Mouse (Mus musculus): ENCODE data around the gene Itgb3.
"Not testable (repeated sequence)": the region's sequence is repeated elsewhere in the genome, so short reads cannot be mapped to it uniquely, and the experiment has no call there.

Itgb3 gene

DNA sequence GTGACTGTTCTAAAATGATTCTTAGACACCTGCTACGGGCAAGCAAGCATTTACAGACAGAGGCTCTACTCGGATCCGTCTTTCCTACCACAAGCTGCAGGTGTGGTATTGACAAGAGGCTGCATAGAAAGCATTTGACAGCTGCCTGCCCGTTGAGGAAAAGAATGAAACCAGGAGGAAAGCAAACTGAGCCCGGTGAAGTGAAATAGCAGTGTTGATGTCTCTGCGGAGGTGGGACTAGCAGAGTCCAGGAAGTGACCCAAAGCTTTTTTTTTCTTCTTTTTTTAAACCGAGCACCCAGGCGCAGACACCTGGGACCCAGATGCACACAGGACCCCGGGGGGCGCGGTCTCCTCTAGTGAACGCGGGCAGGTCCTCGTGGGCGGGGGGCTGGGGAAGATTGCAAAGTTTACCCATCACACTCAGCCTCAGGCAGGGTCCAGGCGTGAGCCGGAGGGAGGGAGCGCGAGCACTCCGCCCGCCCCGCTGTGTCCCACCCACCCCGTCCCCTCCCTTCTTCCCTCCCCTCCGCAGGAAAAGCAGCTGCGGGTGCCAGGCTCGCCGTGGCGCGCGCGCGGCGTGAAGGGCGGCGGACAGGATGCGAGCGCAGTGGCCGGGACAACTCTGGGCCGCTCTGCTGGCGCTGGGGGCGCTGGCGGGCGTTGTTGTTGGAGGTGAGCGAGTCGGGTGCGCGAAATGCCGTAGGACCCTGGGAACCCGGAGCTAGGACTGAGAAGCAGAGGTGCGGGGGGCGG, at the start of gene Itgb3:
Itgb3 (plus strand) TSS at position 510 of the 755 bp plus-strand sequence.
- peak; percentile 64 for DNase-seq

DNA sequence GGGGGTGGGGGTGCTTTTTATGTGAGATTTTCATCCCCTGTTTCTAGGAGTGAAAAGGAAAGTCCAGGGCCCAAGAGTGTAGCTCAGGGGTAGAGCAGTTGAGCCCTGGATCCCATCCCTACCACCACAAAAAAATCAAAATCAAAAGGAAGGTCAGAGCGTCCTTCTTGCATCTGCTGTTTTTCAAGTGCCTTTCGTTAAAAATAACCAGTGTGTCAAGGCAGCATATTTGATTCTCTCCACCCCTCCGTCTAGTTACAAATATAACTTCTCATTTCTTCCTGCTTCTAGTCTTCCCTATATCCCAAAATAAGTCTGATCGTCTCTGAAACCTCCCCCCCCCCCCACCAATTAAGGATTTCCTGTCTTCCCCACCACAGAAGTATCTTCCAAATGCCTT, 49.7 kb upstream of the Itgb3 start:
- no peak for DNase-seq

DNA sequence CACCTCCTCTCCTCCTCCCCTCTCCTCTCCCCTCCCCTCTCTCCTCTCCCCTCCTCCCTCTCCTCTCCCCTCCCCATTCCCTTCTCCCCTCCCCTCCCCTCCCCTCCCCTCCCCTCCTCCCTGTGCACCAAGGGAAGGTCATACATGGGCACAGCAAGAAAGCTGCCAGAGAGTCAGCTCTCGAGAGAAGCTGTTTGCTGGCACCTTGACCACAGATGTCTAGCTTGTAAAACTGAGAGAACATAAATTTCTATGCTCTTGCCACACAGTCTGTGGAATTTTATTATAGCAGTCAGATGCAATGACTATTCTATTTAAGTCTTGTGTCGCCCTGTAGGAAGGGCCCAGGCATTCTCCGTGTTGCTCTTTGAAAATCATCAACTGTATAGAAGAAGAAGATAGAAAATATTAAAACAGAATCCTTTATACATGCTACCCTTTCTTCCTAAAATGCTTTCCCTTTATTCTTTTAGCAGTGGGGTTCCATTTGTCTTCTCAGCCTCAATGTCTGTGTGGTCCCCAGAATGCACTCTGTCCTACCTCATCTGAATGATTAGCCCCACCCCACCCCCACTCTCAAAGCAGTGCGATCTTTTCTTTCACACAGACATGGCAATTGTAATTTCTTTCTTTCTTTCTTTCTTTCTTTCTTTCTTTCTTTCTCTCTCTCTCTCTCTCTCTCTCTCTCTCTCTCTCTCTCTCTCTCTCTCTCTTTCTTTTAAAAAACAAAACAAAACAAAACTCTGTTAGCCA, 49.0 kb upstream of the Itgb3 start:
- DNase-seq = no peak

DNA sequence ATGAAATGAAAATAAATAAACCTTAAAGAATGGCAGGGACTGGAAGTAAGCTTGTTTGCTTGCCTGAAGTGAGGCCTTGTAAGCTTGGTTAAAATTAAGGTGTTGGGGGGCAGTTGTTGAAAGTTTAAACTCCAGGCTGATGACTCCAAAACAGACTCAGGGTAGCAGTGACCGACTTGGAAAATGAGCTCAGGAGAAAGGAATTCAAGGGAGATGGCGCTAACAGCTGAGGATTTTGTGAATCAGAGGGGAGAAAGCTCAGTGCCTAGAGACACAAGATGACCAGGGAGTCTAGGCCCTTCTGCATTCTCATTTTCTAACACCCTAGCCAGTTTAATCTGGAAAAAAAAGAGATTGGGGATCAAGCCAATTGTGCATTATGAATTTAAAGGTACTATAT, 46.8 kb upstream of the Itgb3 start:
- DNase-seq = no peak

DNA sequence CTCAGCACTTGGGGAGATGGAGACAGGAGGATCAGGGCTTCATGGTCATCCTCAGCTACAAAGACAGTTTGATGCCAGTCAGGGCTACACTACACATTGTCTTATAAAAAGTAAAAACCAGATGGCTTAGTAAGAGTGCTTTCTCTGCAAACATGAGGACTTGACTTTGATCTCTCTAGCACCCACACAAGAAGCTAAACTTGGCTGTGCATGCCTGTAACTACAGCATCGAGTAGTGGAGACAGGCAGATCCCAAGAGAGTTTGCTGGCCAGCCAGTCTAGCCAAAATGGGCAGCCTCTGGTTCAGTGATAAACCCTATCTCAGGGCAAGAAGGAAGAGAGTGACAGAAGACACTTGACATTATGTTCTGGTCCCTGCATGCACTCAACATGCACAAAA, 44.3 kb upstream of the Itgb3 start:
- DNase-seq = no peak

DNA sequence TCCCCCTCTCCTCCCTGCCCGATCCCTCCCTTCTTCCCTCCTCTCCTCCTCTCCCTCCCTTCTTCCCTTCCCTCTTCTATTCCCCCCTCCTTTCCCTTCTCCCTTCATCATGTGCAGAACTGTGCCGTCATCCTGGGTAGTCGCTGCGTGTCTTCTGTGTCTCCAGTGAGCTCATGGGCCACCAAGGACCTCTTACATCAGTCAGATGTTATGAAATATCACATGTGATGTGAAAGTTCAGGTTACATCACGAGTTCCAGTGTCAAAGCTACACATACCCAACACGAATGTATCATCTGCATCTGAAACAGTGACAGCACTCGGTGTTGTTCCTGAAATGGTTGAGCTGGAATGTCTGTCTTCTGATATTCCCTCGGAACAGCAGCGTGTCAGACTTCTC, 42.6 kb upstream of the Itgb3 start:
- DNase-seq = no peak

DNA sequence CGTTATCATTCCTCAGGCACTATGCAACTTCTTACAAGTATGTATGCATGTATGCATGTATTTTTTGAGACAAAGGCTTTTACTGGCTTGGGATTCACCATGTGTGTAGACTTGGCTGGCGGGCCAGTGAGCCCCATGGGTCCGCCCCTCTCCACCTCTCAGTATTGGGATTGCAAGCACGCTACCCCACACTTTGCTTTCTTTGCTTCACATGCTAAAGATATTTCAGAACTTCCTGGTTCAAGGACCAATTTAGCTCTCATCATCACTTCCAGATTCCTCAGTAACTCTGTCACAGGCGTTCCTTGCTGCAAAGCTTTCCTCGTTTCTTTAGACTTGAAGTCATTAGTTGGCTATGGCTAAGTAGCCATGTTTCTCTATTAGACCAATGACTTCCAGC, 41.7 kb upstream of the Itgb3 start:
- DNase-seq = no peak

DNA sequence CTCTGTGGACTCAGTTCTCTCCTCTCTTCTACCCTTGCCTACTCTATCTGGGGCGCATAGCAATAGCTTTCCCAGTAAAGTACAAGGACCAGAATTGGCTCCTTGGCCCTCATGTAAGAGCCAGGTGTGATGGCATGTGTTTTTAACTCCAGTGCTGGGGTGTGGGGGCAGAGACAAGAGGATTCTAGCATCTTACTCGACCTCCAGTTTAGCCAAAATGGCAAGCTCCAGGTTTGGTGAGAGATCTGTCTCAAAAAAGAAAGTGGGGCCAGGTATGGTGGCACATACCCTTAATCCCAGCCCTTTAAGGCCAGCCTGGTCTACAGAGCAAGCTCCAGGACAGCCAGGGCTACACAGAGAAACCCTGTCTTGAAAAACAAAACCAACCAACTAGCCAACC, 41.0 kb upstream of the Itgb3 start:
- no peak for DNase-seq

DNA sequence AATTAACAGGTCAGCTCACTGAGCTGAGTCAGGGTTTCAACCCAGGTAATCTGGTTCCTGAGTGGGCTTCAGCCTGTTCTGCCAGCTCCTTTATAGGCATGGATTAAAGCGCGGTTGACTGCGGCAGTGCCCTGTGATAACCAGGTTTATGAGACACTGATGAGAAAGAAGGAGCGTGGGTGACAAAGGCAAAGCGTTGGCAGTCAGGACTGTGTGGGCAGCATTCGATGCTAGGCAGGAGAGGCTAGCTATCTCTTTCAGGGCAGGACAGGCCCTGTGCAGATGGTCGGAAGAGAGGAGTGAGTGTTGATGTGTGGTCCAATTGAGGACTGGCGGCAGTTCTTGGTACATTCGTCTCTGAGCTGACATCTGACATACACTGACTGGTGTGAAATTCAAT, 40.1 kb upstream of the Itgb3 start:
- DNase-seq = no peak

DNA sequence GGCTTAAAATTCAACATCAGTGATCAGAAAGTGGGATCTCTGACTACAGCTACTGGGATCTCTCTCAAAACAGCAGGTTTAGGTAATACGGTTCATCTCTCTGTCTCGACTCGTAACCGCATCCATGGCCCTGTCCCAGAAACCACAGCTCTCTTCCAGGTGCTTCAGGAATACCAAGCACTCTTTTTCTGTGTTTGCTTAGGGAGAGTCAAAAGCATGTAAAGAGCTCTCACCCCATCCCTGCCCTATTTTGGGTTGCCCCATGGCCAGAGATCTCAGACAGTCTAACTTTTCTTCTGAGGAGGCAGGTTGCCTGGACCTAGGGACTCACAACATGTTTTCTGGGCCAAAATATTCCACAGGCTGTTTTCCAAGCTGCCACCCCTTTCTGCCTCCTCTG, 39.5 kb upstream of the Itgb3 start:
- no peak for DNase-seq

DNA sequence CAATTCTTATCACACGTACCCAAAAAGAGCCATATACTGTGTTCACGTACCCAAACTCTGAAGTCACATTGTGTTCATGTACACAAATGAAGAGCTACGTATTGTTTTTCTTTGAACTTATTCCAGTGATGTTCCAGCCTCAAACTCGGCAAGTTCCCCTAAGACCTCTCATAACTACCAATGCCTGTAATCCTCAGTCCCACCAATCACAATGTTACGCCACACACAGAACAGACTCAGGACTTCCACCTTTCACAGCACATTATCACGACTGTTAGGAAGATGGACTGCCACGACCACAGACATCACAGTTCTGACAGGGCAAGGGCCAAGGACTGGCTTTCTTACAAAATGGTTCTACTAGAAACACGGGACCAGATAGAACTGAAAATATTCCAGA, 37.3 kb upstream of the Itgb3 start:
- DNase-seq = not testable (repeated sequence)

DNA sequence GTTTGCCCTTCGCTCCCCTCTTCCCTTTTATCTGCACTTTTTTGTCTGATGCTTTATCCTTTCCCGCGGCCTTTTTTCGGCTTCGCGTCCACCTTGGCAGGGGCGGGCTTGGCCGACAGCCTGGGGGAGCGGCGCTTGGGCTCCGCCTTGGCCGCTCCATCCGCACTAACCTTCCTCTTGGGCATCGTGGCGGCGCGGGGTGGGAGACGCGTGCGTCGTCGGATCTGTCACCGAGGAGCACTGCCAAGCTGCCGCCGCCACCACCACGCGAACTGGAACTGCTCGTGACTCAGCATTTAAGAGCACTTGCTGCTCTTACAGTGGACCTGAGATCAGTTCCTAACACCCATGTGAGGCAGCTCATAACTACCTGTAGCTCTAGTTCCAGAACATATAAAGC, 36.4 kb upstream of the Itgb3 start:
- DNase-seq = not testable (repeated sequence)

DNA sequence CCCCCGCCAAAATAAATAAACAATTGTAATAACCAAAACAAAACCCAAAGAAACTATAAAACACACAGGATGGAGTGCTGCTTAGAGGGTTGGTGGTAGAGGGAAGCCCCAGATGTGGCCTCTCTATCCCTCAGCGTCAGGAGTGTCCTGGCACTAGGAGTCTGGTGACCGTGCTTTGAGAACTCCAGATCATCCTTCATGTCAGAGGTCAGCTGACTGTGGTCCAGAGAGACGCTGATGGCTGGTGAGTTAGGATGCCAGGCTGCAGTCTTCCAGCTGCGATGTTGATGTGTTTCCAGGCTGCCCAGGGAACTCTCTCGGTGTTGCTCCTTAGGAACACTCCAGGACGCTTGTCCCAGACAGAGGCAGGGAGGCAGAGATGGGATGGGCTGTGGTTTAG, 35.7 kb upstream of the Itgb3 start:
- no peak for DNase-seq

DNA sequence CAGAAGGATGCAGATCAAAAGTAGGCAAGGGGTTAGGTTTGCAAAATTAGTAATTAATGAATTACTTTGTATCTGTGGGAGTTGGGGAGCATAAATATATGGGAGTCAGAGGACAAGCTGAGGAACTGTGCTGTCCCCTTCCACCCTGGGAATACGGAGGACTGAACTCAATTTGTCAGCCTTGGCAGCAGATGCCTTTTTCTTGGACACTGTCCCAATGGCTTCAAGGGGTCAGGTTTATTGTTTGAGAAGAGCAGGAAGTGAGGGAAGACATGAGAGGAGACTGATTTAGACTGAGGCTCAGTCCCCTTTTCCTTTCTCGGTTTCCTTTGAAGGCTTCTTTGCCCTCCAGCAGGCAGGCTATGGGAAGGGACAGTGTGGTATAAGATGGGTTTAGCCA, 35.2 kb upstream of the Itgb3 start:
- DNase-seq = no peak

DNA sequence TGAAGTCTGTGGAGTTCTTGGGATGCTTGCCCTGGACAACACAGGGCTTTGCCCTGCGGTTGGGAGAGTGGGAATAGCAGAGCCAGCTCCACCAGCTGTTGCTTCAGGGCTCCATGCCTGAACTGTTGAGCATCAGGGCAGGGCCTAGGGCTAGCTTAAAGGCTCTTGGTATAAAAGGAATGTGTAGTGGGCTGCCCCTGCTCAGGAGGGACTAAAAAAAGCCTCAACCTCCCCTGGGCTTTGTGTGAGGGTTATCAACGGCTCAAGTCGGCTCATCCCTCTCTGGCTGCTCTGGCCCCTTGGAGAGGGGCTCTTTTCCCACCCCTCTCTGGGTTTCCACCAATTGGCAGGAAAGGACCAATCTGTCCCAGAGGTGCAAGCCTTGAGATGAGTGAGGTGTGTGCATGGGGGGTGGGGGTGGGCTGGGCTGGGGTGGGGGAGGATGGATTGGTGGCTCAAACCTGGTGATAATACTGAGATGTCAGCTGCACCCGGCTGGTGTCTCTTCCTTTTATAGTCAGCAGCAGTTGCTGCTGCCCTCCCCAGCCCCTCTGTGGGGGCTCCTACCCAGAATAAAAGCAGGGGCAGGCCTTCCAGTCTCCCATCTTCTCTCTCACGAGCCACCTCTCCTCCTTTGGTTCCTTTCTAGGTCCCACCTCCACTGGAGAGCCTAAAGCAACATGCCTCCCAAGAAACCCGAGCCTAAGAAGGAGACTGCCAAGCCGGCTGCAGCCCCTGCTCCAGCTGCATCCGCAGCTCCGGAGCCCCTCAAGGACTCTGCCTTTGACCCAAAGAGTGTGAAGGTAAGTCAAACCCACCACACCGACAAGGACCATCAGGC, 30.8 kb upstream of the Itgb3 start:
- DNase-seq = no peak

DNA sequence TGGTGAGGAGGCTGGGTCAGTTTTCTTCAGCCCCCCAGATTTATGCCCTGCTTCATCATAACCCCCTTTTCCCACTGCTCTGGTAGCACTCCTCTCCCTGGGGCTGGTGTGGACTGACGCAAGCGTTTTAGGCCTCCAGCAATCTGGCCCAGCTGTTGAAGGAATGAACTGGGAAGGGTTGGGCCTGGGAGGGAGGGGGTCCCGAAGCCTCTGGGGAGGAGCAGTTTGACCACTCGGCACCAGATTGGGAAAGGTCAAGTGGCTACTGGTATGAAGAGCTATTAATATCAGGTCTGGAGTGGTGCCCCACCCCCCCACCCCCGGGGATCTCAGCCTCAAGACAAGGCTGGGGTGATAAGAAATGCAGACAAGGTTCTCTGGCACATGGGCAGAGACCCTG, 29.7 kb upstream of the Itgb3 start:
- no peak for DNase-seq

DNA sequence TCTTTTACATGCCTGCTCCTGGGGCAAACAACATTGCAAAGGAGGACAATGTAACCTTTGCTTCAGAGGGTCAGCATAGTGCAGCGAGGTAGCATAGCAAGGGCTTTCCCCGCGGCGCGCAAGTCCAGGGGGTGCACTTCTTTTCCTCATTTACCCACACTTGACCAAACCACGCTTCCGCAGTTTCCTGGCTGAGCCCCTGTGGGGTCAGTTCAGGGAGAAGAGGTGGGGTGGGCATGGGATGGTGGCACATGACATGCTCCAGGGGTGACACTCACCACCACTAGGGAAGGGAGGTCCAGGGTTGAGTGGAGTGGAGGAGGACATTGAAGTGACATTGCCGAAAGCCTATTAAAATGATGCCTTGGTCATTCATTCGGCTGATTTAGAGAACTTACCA, 28.7 kb upstream of the Itgb3 start:
- DNase-seq = no peak

DNA sequence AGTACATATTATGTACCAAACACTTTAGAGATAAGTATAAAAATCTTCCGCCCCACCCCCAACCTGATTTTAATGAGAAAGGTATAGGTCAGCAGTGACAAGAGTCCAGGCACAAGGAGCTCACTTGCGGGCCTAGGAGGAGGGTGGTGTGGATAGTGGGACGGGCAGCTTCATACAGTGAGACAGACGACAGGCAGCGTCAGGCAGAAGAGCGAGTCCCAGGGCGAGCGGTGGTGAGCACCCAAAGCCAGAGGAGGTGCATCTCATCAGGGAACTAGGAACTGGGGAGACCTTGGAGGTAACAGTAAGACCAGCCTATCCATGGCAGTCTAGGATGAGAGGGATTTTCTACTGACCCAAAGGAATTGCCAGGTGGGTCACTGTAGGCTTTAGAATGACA, 28.2 kb upstream of the Itgb3 start:
- no peak for DNase-seq

DNA sequence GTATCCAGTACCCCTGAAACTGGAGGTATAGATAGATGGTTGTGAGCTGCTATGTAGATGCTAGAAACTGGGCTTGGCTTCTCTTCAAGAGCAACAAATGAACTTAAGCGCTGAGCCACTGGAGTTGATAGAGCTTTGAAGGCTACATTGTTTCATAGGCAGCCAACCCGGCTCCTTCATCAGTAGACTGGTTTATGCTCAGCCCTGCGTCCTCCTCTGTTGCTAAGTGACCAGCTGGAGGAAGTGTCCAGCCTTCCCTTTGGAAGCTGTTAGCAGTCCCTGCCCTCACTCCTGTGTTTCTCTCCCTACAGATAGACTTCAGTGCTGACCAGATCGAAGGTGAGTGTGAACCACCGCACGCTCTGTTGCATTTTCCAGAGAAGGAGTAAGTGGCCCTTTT, 27.7 kb upstream of the Itgb3 start:
- DNase-seq = no peak

DNA sequence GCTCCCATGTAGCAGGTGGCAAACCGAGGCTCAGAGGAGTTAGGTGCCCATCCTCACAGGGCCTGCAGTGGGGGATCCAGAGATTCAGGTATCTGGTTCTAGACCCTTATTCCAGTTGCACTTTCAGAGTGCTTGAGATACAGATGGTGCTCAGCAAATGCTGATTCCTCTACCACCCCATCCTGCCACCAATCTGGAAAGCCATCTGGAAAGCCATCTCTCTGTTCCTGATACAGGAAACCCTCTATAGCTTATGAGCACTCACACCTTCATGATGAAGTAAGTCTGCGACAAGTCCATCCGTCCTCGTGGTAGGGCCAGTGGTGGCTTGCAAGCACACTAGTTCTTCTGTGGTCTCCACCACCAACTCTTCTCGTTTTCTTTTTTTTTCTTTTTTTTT, 27.2 kb upstream of the Itgb3 start:
- no peak for DNase-seq

DNA sequence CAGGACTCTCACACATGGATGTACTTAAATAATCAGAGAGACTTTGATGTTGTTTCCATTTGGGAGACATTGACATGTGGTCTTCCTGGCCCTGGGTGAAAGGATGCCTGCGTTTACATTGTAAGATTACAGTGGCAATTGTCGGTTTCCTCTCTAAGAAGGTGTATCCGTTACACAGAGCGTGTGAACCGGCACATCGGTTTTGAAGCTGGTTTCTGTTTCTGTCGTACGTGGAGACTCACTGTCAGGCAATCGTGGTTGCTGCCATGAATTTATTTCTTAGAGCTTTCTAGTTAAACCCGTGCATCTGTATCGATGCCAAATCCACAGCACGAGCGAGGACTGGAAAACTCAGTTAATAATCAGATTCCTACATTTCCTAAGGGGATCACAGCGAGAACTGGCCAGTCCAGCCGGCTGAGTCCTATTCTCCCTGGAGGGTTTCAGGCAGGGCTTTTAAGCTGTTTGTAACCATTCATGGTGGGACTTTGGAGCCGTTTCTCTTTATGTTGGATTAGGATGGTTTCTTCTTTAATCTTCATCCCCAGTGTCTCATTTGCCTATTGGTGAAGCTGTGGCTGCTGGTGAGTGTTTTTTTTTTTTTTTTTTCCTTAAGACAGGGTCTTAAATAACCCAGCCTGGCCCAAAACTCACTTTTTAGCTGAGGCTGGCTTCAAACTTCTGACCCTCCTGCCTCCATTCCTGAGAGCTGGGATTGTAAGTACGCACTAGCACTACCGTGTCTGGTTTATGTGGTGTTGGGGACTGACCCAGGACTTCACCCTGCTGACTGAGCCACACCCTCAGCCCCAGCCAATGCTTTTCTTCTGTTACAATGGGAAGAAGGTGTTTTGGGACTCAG, 26.1 kb upstream of the Itgb3 start:
- DNase-seq = no peak

DNA sequence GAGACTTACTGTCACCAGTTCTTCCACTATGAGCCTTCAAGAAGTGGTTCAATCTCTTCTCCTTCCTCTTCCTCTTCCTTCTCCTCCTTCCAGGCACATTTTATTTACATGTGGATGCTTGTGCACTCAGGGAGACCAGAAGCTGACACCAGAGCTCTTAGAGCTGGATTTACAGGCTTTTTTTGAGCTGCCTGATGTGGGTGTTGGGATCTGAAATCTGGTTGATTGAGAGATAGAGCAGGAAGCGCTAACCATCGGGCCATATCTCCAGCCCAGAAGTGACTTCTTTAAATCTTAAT, 25.5 kb upstream of the Itgb3 start:
- DNase-seq = no peak

Measured in cerebellum, adult 9-11 months (tissue).